Comparison of ENCODE assay signal across 15 mouse cellular contexts in genomic region chrX:9240737-9241591, GRCm38 (mm10). TPM values are rescaled to one million over a fixed set of nuclear protein-coding genes. Genes with fewer than 3 reads are reported as not detected.
A peak's percentile ranks its signal among the peaks of the same experiment; 100 is the strongest.
DNase-seq lines count a peak whose midpoint lies in the region; ATAC-seq and TF ChIP-seq lines count a peak whose summit lies in the region.
"Had no signal": no experiment of that assay in that cellular context is flagged by ENCODE, and none has a peak within 500 bp of the region (broad histone marks: within the 10 kb centered on the region; RNA-seq: fewer than 3 reads in every experiment).

No protein-coding gene starts in this region.

- peak; percentile 64; the same call in 1 of the 2 replicates for ATAC-seq in forebrain, embryonic 14.5 days
- no peak for ATAC-seq in forebrain, embryonic 11.5 days (replicated peaks; ENCODE audit: low FRiP score)
- ATAC-seq in neural tube, embryonic 13.5 days (ENCODE audit: low read depth): peak; percentile 63; the same call in 1 of the 2 replicates
- peak; percentile 53; the same call in 1 of the 2 replicates for ATAC-seq in stomach, embryonic 15.5 days (ENCODE audit: insufficient read depth, low FRiP score, low read depth)
- no peak for ATAC-seq in kidney, embryonic 15.5 days (replicated peaks; ENCODE audit: low FRiP score)
- ATAC-seq: intestine, postnatal 0 days; midbrain, embryonic 15.5 days had no signal

- no peak for TF ChIP-seq CTCF in thymus, adult 2 months (IDR thresholded peaks at IDR 0.05; ENCODE audit: borderline replicate concordance, control insufficient read depth, extremely low read depth, insufficient read depth, low read length, poor library complexity)

- no peak overlapping the region for H3K4me3 ChIP-seq in forebrain, embryonic 14.5 days (ENCODE audit: low read depth, low read length)
- H3K4me3 ChIP-seq in forebrain, embryonic 11.5 days (ENCODE audit: low read depth, low read length): no peak overlapping the region
- no peak overlapping the region for H3K4me3 ChIP-seq in neural tube, embryonic 13.5 days
- no peak overlapping the region for H3K4me3 ChIP-seq in stomach, embryonic 15.5 days (replicated peaks)
- H3K4me3 ChIP-seq in kidney, embryonic 15.5 days (replicated peaks): no peak overlapping the region
- H3K4me3 ChIP-seq in thymus, adult 2 months (ENCODE audit: control insufficient read depth, insufficient read depth, low read length): no peak overlapping the region
- H3K4me3 ChIP-seq: limb, embryonic 15.5 days; midbrain, embryonic 15.5 days had no signal

- WGBS in forebrain, embryonic 14.5 days: 52% methylated on average over 5 of the region's 5 CpGs
- 78% methylated on average over 5 of the region's 5 CpGs for WGBS in forebrain, embryonic 11.5 days
- WGBS in neural tube, embryonic 13.5 days: 53% methylated on average over 5 of the region's 5 CpGs
- WGBS in stomach, embryonic 15.5 days: 73% methylated on average over 5 of the region's 5 CpGs
- 80% methylated on average over 5 of the region's 5 CpGs for WGBS in kidney, embryonic 15.5 days
- 90% methylated on average over 5 of the region's 5 CpGs for WGBS in thymus, adult 2 months

- no peaks in the 10 kb centered on the region for H3K27me3 ChIP-seq in forebrain, embryonic 14.5 days (replicated peaks; ENCODE audit: control insufficient read depth, insufficient read depth, low read length)
- no peaks in the 10 kb centered on the region for H3K27me3 ChIP-seq in forebrain, embryonic 11.5 days (ENCODE audit: control insufficient read depth, insufficient read depth, low read length)
- H3K27me3 ChIP-seq in neural tube, embryonic 13.5 days: no peaks in the 10 kb centered on the region
- no peaks in the 10 kb centered on the region for H3K27me3 ChIP-seq in stomach, embryonic 15.5 days (replicated peaks)
- no peaks in the 10 kb centered on the region for H3K27me3 ChIP-seq in kidney, embryonic 15.5 days
- H3K27me3 ChIP-seq in thymus, adult 2 months (ENCODE audit: control insufficient read depth, insufficient read depth, low read length): no peaks in the 10 kb centered on the region
- H3K27me3 ChIP-seq: limb, embryonic 15.5 days; midbrain, embryonic 15.5 days had no signal

- no peak overlapping the region for H3K4me2 ChIP-seq in forebrain, embryonic 14.5 days (ENCODE audit: low read length)
- H3K4me2 ChIP-seq in forebrain, embryonic 11.5 days (ENCODE audit: low read depth, low read length, severe bottlenecking): no peak overlapping the region
- H3K4me2 ChIP-seq in neural tube, embryonic 13.5 days: no peak overlapping the region
- no peak overlapping the region for H3K4me2 ChIP-seq in stomach, embryonic 15.5 days
- no peak overlapping the region for H3K4me2 ChIP-seq in kidney, embryonic 15.5 days
- H3K4me2 ChIP-seq: limb, embryonic 15.5 days; midbrain, embryonic 15.5 days had no signal

- no peaks in the 10 kb centered on the region for H3K9me3 ChIP-seq in forebrain, embryonic 14.5 days (replicated peaks; ENCODE audit: control insufficient read depth, low read length)
- H3K9me3 ChIP-seq in forebrain, embryonic 11.5 days (ENCODE audit: control insufficient read depth, low read length): no peaks in the 10 kb centered on the region
- H3K9me3 ChIP-seq in neural tube, embryonic 13.5 days: no peaks in the 10 kb centered on the region
- H3K9me3 ChIP-seq in stomach, embryonic 15.5 days: no peaks in the 10 kb centered on the region
- H3K9me3 ChIP-seq in kidney, embryonic 15.5 days (replicated peaks): no peaks in the 10 kb centered on the region
- H3K9me3 ChIP-seq: limb, embryonic 15.5 days; midbrain, embryonic 15.5 days had no signal

- no peaks in the 10 kb centered on the region for H3K36me3 ChIP-seq in forebrain, embryonic 14.5 days (ENCODE audit: control insufficient read depth, insufficient read depth, low read length)
- H3K36me3 ChIP-seq in forebrain, embryonic 11.5 days (ENCODE audit: control insufficient read depth, insufficient read depth, low read length): no peaks in the 10 kb centered on the region
- no peaks in the 10 kb centered on the region for H3K36me3 ChIP-seq in neural tube, embryonic 13.5 days
- H3K36me3 ChIP-seq in stomach, embryonic 15.5 days: no peaks in the 10 kb centered on the region
- H3K36me3 ChIP-seq in kidney, embryonic 15.5 days: no peaks in the 10 kb centered on the region
- no peaks in the 10 kb centered on the region for H3K36me3 ChIP-seq in thymus, adult 2 months (ENCODE audit: control insufficient read depth, insufficient read depth, low read length)
- H3K36me3 ChIP-seq: limb, embryonic 15.5 days; midbrain, embryonic 15.5 days had no signal

- no peak for TF ChIP-seq POLR2A in thymus, adult 2 months (IDR thresholded peaks at IDR 0.05; ENCODE audit: control insufficient read depth, extremely low read depth, insufficient read depth, low read length, poor library complexity)

- H3K27ac ChIP-seq in forebrain, embryonic 14.5 days (ENCODE audit: low read depth, low read length): no peak overlapping the region
- no peak overlapping the region for H3K27ac ChIP-seq in forebrain, embryonic 11.5 days (ENCODE audit: low read depth, low read length)
- H3K27ac ChIP-seq in neural tube, embryonic 13.5 days (replicated peaks): no peak overlapping the region
- H3K27ac ChIP-seq in stomach, embryonic 15.5 days: no peak overlapping the region
- no peak overlapping the region for H3K27ac ChIP-seq in kidney, embryonic 15.5 days
- no peak overlapping the region for H3K27ac ChIP-seq in thymus, adult 2 months (ENCODE audit: control insufficient read depth, insufficient read depth, low read length)
- H3K27ac ChIP-seq: limb, embryonic 15.5 days; midbrain, embryonic 15.5 days had no signal

- H3K9ac ChIP-seq in forebrain, embryonic 14.5 days (ENCODE audit: low read length): no peak overlapping the region
- no peak overlapping the region for H3K9ac ChIP-seq in forebrain, embryonic 11.5 days (ENCODE audit: low read length)
- no peak overlapping the region for H3K9ac ChIP-seq in neural tube, embryonic 13.5 days
- H3K9ac ChIP-seq in stomach, embryonic 15.5 days: no peak overlapping the region
- no peak overlapping the region for H3K9ac ChIP-seq in kidney, embryonic 15.5 days
- H3K9ac ChIP-seq: limb, embryonic 15.5 days; midbrain, embryonic 15.5 days had no signal

- H3K4me1 ChIP-seq in forebrain, embryonic 14.5 days (ENCODE audit: control insufficient read depth, insufficient read depth, low read length): no peaks in the 10 kb centered on the region
- no peaks in the 10 kb centered on the region for H3K4me1 ChIP-seq in forebrain, embryonic 11.5 days (replicated peaks; ENCODE audit: control insufficient read depth, insufficient read depth, low read length)
- no peaks in the 10 kb centered on the region for H3K4me1 ChIP-seq in neural tube, embryonic 13.5 days (replicated peaks)
- H3K4me1 ChIP-seq in stomach, embryonic 15.5 days: no peaks in the 10 kb centered on the region
- H3K4me1 ChIP-seq in kidney, embryonic 15.5 days: no peaks in the 10 kb centered on the region
- H3K4me1 ChIP-seq in thymus, adult 2 months (replicated peaks; ENCODE audit: control insufficient read depth, insufficient read depth, low read length): no peaks in the 10 kb centered on the region
- H3K4me1 ChIP-seq: limb, embryonic 15.5 days had no signal

- DNase-seq in forebrain, embryonic 14.5 days (ENCODE audit: low spot score): peak; percentile 56
- DNase-seq in forebrain, embryonic 11.5 days (ENCODE audit: low spot score): no peak
- no peak for DNase-seq in neural tube, embryonic 10.5 days (ENCODE audit: extremely low spot score, low spot score)
- DNase-seq in cerebellum, adult 9-10 months: peak; percentile 84
- no peak for DNase-seq in thymus, adult 2 months
- DNase-seq: embryo, embryonic 11 days; thymus, adult 18-20 months had no signal

RNA-seq across cellular contexts. Expression of gene Gm14862, which starts 15.7 kb away (rescaled TPM):
- polyA plus RNA-seq in forebrain, embryonic 14.5 days (2014; fragmentation: Nextera tagmentation; extraction: Ambion mirVana): not detected in 2 replicates
- not detected in 2 replicates for polyA plus RNA-seq in forebrain, embryonic 11.5 days (2014; fragmentation: Nextera tagmentation; extraction: Ambion mirVana)
- not detected in 2 replicates for polyA plus RNA-seq in neural tube, embryonic 13.5 days (2015; fragmentation: Nextera tagmentation; extraction: Ambion mirVana)
- polyA plus RNA-seq in stomach, embryonic 15.5 days (2015; fragmentation: Nextera tagmentation; extraction: Ambion mirVana): 0.39 TPM in 1 of 2 replicates, not detected in the other
- 0.27 TPM in 1 of 2 replicates, not detected in the other for polyA plus RNA-seq in kidney, embryonic 15.5 days (2015; fragmentation: Nextera tagmentation; extraction: Ambion mirVana)
- polyA plus RNA-seq in thymus, adult 2 months (2012; rRNA removed): not detected in 2 replicates
- polyA plus RNA-seq: C2C12; intestine, postnatal 0 days; large intestine, adult 2 months; limb, embryonic 15.5 days; midbrain, embryonic 15.5 days had no signal

RNA-seq across cellular contexts. Expression of gene Xk, which starts 31.6 kb away (rescaled TPM):
- polyA plus RNA-seq in forebrain, embryonic 14.5 days (2014; fragmentation: Nextera tagmentation; extraction: Ambion mirVana): 1.7 and 2.3 TPM in 2 replicates
- polyA plus RNA-seq in forebrain, embryonic 11.5 days (2014; fragmentation: Nextera tagmentation; extraction: Ambion mirVana): 3.9 and 4.7 TPM in 2 replicates
- polyA plus RNA-seq in neural tube, embryonic 13.5 days (2015; fragmentation: Nextera tagmentation; extraction: Ambion mirVana): 2.7 and 3.5 TPM in 2 replicates
- 4.8 and 4.9 TPM in 2 replicates for polyA plus RNA-seq in stomach, embryonic 15.5 days (2015; fragmentation: Nextera tagmentation; extraction: Ambion mirVana)
- 1.4 and 2.2 TPM in 2 replicates for polyA plus RNA-seq in kidney, embryonic 15.5 days (2015; fragmentation: Nextera tagmentation; extraction: Ambion mirVana)
- 1.6 and 2.2 TPM in 2 replicates for polyA plus RNA-seq in thymus, adult 2 months (2012; rRNA removed)

RNA-seq across cellular contexts. Expression of gene Lancl3, which starts 41.3 kb away (rescaled TPM):
- 2.9 and 4.7 TPM in 2 replicates for polyA plus RNA-seq in forebrain, embryonic 14.5 days (2014; fragmentation: Nextera tagmentation; extraction: Ambion mirVana)
- polyA plus RNA-seq in forebrain, embryonic 11.5 days (2014; fragmentation: Nextera tagmentation; extraction: Ambion mirVana): 0.55 and 0.75 TPM in 2 replicates
- polyA plus RNA-seq in neural tube, embryonic 13.5 days (2015; fragmentation: Nextera tagmentation; extraction: Ambion mirVana): 1.7 and 1.8 TPM in 2 replicates
- 1.7 and 1.9 TPM in 2 replicates for polyA plus RNA-seq in stomach, embryonic 15.5 days (2015; fragmentation: Nextera tagmentation; extraction: Ambion mirVana)
- polyA plus RNA-seq in kidney, embryonic 15.5 days (2015; fragmentation: Nextera tagmentation; extraction: Ambion mirVana): 0.99 and 1.3 TPM in 2 replicates
- polyA plus RNA-seq in thymus, adult 2 months (2012; rRNA removed): 0.31 and 0.36 TPM in 2 replicates

RNA-seq across cellular contexts. Expression of gene H2al1m, which starts 42.6 kb away (rescaled TPM):
- not detected in 2 replicates for polyA plus RNA-seq in forebrain, embryonic 14.5 days (2014; fragmentation: Nextera tagmentation; extraction: Ambion mirVana)
- polyA plus RNA-seq in forebrain, embryonic 11.5 days (2014; fragmentation: Nextera tagmentation; extraction: Ambion mirVana): not detected in 2 replicates
- not detected in 2 replicates for polyA plus RNA-seq in neural tube, embryonic 13.5 days (2015; fragmentation: Nextera tagmentation; extraction: Ambion mirVana)
- 0.32 TPM in 1 of 2 replicates, not detected in the other for polyA plus RNA-seq in stomach, embryonic 15.5 days (2015; fragmentation: Nextera tagmentation; extraction: Ambion mirVana)
- polyA plus RNA-seq in kidney, embryonic 15.5 days (2015; fragmentation: Nextera tagmentation; extraction: Ambion mirVana): not detected in 2 replicates
- polyA plus RNA-seq in thymus, adult 2 months (2012; rRNA removed): 0.42 and 0.57 TPM in 2 replicates
- polyA plus RNA-seq: C2C12; limb, embryonic 15.5 days had no signal

Comparison
In these comparisons a context has a peak if more than half of its experiments do, and no peak if none do; other contexts are left out.
1. ATAC-seq: peak in forebrain, embryonic 14.5 days (single experiment), neural tube, embryonic 13.5 days (single experiment) and stomach, embryonic 15.5 days (single experiment); none in forebrain, embryonic 11.5 days (single experiment) and kidney, embryonic 15.5 days (single experiment).
2. DNase-seq: peak in forebrain, embryonic 14.5 days (single experiment) and cerebellum, adult 9-10 months (single experiment); none in forebrain, embryonic 11.5 days (single experiment), neural tube, embryonic 10.5 days (single experiment) and thymus, adult 2 months (single experiment).